Mouse (Mus musculus): ENCODE data around the gene Sin3b.

DNA sequence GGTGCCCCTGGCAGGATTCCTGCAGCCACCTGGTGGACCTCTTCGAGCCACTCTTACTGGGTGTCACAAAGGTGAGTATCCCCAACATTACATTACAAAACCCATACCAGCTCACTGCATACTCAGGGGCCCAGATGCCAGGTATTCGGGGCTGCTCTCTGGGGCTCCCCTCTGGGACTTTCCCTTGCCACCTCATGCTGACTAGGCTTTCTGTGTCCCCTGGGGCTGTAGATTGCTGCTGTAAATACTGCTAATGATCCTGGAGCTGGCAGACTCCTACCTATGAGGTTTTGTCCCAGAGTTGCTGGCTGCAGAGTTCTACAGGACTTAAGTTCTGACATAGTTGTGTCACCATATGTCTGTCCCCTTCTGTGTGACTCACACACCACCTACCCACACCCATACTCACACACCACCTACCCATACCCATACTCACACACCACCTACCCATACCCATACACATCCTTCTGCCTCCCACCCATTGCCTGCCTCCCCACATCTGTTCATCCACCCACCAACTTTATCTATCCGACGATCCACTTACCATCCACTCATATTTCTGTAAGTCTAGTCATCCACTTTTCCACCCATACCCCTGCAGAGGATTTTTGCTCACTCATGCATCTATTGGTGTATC, 40.9 kb upstream of the Sin3b start:
- TF ChIP-seq CTCF (IDR thresholded peaks at IDR 0.05; ENCODE audit: low read depth, low read length) (no peak), POLR2A (IDR thresholded peaks at IDR 0.05; ENCODE audit: extremely low read depth, insufficient read depth, low read length) (no peak)
